Mouse (Mus musculus): Measurements from ENCODE around the gene Tmem91.

The Tmem91 gene

DNA sequence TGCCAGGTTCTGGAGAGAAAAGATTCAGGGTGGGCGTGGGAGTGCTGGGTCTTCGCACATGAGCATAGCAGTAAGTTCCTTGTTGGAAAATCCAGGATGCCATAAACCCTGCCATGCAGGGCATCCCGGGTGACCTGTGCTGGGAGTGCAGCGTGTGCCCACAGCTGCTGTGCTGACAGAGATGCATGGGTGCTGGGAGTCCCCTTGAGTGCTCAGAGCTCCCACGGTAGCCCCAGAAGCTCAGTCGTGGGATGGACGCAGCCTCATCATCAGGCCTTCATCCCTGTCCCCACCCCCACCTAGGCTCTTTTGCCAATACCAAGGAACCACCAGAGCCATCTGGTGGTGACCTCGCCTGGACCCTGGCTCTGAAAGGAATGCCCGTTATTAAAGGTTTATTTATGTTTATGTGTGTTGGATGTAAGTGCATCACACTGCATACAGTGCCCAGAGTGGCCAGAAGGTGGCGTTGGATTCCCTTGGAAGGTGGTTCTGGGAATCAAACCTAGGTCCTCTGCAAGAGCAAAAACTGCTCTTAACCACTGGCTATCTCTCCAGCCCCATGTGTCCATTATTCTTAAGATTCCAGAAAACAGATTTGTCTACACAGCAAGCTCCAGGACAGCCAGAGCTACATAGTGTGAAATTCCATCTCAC, 49.2 kb downstream of the Tmem91 start:
- no peak for DNase-seq (ENCODE audit: low spot score)

GRCm38 (mm10) chr7:25624851-25625250, 50.1 kb downstream of the Tmem91 start:
- DNase-seq (ENCODE audit: low spot score), result no peak

DNA sequence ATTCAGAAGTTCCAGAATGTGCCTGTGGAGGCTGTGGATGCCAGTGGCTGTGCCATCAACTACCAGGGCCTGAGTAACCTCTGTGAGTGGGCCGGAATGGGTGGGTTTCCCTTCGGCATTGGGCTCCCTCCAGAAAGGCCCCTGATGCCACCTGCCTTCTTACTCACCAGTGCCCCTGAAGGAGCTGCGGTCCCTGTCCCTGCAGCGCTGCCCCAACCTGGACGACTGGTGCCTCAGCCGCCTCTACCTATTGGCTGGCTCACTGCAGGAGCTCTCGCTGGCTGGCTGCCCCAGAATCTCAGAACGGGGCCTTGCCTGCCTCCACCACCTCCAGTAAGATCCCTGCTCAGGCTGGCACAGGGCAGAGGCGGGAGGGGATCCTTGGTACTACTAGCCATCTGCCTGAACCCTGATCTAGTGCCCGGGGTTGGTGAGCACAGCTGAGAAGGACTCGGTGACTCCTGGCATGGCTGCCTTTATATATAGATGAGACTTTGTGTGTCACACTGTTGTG, 51.1 kb downstream of the Tmem91 start:
- no peak for DNase-seq (ENCODE audit: low spot score)

- DNase-seq (ENCODE audit: low spot score), result no peak
These were observed 54.2 kb downstream of the Tmem91 start for GRCm38 (mm10) chr7:25620751-25621150.

DNA sequence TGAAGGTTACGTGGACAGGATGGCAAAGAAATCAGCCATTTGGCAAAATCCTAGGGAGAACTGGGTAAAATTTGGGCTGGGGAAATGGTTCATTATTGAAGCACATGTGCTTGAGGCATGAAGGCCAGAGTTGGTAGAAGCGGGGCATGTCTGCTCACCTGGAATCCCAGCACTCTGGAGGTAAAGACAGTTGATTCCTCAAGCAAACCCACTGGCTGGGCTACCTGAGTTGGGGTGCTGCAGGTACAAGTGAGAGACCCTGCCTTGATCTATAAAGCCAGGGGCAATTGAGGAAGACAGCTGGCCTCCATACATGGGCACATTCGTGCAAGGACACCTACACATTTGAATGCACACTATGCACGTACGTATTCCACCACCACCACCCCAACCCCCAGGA, 54.9 kb downstream of the Tmem91 start:
- no peak for DNase-seq (ENCODE audit: low spot score)

DNA sequence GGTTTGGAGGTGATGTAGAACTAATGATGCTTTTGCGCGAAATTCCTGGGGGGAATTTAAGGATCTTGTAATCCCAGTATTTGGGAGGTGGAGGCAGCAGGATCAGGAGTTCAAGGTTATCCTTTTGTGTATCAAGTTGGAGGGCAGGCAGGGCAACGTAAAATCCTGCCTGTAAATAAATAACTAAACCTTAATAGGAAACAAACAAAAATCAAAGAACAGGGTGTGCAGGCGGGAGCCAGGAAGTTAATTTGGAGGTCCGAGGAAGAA, 55.3 kb downstream of the Tmem91 start:
- no peak for DNase-seq (ENCODE audit: low spot score)
